Mouse (Mus musculus) cerebellum, adult (tissue): ENCODE results near the gene Arl8a.
"Not testable (repeated sequence)": the region's sequence is repeated elsewhere in the genome, so short reads cannot be mapped to it uniquely, and the experiment has no call there.

Experiments
- ATAC-seq: cut with Nextera tagmentation; 2 replicates; pipeline ENCODE4 v1.9.2; 2017; ENCODE audit warnings: mild to moderate bottlenecking, moderate library complexity, mixed read lengths; ENCODE audit not compliant: insufficient number of reproducible peaks, low FRiP score, low TSS enrichment

The Arl8a gene

DNA sequence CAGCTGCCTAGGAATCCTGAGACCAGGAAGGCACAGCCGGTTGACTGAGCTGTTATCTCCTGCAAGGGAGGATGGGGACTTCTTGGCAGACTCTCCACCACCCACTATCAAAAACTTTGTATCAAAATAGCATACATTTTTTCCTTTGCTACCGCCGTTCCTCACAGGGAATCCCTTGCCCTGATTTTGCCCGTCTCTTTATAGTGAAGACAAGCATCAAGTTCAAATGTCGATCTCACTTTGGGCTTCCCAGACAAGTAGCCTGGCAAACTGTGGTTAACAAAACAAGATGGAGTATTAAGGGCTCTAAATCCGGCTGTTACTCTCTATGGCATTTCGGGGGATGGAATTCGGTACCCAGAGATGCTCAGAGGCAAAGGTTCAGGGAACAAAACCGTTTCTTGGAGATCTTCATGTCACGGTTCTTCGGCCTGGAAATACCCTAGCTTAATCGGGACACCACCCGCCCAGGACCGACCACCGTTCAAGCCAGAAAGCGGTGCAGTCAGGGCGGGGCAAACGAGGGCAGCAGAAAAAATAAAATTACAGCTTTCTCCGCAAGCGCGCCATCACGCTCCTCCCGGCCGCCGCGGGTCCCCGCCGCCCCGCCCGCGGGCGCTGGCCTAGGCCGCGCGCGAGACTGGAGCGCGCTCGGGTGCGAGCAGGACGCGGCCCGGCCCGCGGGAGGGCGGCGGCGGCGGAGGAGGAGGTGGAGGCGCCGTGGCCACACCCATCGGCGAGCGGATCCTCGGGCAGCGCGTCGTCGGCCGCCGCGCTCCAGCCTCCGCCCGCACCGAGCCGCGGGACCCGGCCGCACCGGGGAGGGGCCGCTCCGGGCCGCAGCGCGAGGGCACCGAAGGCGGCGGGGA lies at the start of gene Arl8a:
Gene Arl8a, plus strand, starts transcription at position 748 of the 869 bp plus-strand sequence.
- ATAC-seq, result peak; percentile 79

DNA sequence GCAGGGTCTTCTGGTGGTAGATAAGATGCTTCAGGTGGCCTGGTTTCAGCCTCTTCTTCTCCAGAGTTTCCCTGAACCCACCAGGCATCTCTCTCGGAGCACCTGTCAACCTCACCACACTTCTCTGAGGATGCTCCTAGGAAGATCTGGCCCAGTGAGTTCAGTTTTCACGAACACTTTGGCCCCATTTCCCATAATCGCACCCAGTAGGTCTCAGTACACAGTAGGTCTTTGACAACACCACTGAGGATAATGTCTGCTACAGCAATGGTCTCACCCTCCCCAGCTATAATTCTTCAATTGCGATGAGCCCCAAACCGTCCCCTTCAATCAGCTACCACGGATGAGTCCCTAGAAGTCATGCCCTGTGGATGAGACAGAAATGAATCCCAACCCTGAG lies 49.2 kb upstream of the Arl8a start:
- no peak for ATAC-seq

GRCm38 (mm10) chr1:135098441-135098840 lies 48.2 kb upstream of the Arl8a start:
- ATAC-seq, result no peak

DNA sequence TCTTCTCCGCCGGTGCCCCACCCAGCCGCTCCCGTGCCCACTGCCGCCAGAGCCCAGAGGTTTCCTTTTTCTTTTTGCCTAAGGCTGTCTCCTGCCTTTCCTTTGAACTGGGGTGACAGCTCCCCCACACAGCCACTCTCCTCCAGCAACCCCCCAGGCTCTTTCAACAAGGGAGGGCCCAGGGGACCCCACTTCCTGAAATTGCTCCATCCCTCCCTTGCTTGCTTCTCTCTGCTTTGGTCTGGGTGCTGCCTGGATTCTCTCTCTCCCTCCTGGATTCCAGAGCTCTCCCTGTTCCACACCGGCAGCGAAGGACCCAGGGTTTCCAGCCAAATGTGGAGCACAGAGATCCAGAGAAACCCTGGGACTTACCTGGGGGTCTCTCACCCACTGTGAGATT lies 46.2 kb upstream of the Arl8a start:
- no peak for ATAC-seq

GRCm38 (mm10) chr1:135105124-135105523 lies 41.5 kb upstream of the Arl8a start, which contains the start of gene Lgr6:
Gene Lgr6 (minus strand): TSS chr1:135105276.
- ATAC-seq, result no peak

DNA sequence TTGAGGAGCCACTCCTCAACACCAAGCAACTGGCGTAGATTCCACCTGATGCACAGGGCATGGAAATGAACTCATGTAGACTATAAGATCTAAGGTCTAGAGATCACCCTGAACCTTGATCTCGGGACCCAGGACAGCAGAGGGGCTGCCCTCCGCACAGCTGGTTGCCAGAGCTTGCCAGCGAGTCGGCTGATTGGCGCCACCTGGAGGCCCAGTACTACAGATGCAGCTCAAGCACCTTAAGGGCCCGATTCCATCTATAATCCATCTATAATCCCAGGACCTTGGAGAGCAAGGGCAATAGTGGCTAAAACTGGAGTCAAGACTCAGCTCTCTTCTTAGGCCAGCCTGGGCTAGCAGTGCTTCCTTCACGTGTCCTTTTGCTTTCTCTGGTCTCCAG lies 40.7 kb upstream of the Arl8a start:
- ATAC-seq, result no peak

- no peak for ATAC-seq
These were observed 38.0 kb upstream of the Arl8a start for GRCm38 (mm10) chr1:135108611-135109010.

GRCm38 (mm10) chr1:135110075-135110474 lies 36.5 kb upstream of the Arl8a start:
- peak; percentile 23; the same call in 1 of the 2 replicates for ATAC-seq

DNA sequence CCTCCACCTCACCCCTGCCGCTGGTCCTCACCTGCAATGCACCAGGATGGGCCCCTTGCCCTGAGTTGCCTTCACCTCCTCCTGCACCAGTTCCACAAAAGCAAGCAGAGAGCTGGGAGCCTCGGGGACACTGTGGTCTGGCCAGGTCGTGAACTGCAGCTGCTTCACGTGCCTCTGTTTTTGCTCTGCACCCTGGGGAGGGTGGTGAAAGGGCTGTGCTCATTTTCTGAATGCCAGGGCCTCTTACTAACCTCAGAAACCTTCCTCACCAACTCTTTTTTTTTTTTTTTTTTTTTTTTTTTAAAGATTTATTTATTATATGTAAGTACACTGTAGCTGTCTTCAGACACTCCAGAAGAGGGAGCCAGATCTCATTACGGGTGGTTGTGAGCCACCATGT lies 35.4 kb upstream of the Arl8a start:
- not testable (repeated sequence) for ATAC-seq

GRCm38 (mm10) chr1:135112661-135113060 lies 34.0 kb upstream of the Arl8a start:
- peak; percentile 8; the same call in 1 of the 2 replicates for ATAC-seq

DNA sequence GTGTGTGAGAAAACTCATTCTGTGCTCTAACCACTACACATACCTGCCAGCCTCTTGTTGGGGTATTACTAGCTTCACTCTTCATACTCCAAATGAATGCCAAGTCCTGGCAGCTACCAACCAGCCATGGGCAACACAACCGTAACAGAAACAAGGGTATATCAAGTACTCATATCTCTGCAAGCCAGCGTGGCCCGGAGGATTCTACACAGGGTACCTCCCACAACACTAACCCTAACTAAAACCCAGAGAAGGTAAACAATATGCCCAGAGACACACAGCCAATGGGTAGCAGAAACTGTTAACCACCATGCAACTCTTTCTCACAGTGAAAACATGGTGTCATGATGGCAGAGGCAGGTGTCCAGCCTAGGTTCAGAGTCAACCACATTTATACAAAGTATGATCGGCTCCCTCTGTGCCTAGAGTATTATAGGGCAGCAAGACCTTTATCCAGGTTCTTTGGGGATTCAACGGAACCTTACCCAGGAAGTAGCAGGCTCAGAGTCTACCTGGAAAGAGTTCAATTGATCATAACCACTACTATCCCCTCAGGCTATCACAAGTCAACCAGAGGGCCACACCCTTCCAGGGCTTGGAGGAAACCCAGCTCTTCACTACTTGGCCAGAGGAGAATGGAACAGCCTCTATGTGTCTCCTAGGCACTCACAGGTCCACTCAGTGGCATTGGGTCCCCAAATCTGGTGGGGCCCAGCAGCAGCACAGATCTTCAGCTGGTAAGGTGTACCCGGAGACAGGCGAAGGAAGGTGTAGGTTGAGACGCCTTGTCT lies 21.9 kb upstream of the Arl8a start:
- no peak for ATAC-seq

GRCm38 (mm10) chr1:135125990-135126389 lies 20.6 kb upstream of the Arl8a start:
- ATAC-seq, result no peak

- no peak for ATAC-seq
These were observed 20.1 kb upstream of the Arl8a start for GRCm38 (mm10) chr1:135126443-135127027.

- ATAC-seq, result no peak
These were observed 18.6 kb upstream of the Arl8a start for GRCm38 (mm10) chr1:135128011-135128441.

DNA sequence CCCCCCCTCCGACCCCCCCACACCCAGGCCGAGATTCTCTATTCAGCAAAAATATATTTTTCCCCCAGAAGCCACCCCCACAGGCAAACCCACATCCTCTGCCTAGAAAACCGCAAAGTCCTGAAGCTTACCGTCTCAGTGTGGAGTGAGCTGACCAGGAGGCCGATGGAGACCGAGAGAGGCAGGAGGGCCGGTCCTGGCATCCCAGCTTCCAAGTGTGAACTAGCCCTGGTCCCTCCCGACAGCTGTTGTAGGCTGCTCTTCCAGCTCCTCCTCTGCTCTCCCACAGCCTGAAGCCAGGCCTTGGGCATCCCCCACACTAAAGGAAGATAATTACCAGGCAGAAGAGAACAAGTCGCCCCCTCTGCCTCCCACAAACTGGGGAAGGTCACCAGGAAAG lies 17.6 kb upstream of the Arl8a start:
- no peak for ATAC-seq

DNA sequence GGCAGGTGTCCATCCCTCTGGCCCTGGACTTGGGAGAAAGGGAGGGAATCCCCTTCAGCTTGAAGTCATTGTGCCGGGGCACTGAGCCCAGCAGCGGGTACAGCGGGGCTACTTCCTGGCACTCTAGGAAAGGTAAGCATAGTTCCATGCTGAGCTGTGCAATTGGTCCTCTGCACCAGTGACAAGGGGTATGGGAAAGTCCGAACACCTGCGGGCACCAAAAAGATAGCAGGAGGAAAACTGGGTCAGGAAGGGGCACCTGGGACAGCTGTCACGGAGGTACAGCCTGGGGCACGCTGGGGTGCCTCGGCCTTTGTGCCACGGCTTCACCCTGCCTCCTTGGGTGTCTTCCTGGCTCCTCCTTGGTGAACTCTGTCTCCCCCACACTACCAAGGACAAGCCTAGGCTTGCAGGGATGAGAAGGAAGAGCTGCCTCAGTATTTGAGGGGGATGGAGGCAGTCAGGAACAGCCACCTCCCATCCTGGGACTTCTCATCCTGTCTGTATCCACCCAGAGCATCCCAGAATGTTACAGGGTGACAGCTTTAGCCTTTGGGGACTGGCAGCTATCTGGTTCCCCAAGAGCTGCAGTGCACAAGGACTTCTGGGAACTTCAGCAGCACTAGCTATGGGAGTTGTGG lies 17.0 kb upstream of the Arl8a start:
- no peak for ATAC-seq

DNA sequence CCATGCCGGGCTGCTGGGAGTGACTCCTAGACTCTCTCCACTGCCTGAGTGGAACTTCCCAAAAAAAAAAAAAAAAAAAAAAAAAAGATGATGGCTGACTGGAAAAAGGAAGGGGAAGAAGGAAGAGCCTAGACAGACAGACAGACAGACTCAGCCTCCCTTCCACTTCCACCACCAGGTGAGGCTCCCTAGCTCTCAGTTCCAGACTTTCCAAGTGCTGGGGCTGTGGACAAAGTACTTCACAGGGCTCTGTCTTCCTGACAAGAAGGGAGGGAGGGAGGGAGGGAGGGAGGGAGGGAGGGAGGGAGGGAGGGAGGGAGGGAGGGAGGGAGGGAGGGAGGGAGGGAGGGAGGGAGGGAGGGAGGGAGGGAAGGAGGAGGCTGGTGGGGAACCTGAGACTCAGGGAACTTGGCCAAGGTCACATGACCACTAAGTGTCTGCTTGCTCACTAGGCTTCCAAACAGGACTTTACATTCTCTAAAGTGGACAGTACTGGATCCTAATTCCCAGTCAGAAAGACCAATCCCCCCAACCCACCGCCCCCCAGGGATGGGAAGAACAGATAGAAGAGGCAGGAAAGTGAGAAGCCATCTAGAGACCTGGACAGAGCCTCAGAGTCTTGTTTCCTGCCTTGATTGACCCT lies 16.1 kb upstream of the Arl8a start:
- no peak for ATAC-seq

DNA sequence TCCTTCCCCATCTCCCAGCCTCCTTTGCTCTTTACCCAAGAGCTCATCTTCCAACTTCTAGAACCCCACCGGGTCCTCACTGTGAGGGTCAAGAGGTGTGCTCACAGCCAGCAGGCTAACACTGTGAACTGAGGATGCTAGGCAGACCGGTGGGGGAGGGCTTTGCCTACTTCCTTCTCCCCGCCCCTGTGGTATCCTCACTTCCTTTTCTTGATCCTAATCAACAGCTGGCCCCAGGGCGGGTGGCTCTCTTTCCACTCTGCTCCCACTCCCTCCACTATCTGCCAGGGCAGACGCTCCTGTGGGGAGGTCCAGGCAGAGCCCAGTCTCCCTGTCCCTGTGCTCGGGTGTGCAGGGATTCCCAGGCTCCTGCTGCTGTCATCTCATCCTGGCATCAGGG lies 15.6 kb upstream of the Arl8a start:
- no peak for ATAC-seq

GRCm38 (mm10) chr1:135131560-135131959 lies 15.1 kb upstream of the Arl8a start:
- ATAC-seq, result no peak

DNA sequence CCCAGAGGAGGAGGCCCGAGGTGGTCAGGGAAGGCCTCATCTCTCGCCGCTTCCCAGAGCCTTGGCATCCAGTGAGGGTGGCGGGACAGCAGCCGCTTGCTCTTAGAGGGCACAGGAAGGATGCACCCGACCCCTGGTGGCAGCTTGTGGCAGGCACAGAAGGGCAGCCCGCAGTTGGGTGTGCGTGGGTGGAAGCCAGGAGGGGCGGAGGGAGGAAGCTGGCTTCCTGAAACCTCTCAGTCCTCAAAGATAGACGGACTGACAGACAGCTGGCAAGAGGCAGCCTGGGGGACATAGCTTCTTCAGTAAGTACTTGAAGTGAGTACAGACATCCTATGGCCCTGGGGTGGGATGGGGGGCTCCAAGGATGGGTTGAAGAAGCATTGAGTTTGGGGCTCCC lies 14.2 kb upstream of the Arl8a start, which contains the start of gene Ptpn7:
Gene Ptpn7, plus strand, starts transcription at position 228 of the 400 bp plus-strand sequence.
- peak; percentile 62; the same call in 1 of the 2 replicates for ATAC-seq
